Mouse (Mus musculus) thymus, adult 18-20 months (tissue): ENCODE data around the gene Mfsd12.

Experiments
- DNase-seq, 2 experiments: peaks; one replicate each; pipeline ENCODE4 v3.0.0; 2022; ENCODE audit warnings: mixed read lengths in 2 of 2

The Mfsd12 gene

DNA sequence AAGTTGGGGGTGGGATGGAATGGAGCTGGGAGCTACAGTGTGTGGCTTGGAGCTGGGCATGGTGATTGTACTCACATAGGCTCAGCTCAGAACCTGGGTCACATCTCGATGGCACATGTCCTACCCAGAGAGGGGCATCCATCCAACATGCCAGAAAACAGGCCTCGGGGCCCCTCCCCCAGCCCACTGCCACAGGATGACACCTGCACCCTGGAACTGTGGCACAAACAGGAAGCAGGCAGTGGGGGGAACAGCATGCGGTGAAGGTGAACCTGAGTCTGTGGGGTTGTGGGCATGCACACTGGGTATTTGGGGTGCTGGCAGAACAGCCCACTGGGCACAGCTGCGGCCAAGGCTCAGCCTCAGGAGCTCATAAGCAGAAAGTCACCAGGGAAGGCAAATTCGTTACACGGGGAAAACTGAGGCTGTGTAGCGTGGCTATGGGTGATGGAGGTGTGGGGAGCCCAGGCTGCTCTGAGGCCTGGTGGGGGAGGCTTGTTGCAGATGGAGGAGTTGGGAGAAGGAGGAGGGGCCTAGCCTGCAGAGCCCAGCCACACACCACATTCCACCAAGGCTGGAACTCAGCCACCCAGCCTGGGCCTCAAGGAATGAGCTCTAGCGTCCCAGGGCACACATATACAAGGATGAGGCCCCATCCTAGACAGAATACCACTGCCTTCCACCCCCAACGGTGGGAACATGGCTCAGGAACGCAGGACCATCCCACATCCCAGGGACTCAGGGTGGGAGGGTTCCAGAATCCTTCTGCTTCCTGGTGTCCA, 27.9 kb upstream of the Mfsd12 start:
- DNase-seq, result peak; percentile 88 to 93

DNA sequence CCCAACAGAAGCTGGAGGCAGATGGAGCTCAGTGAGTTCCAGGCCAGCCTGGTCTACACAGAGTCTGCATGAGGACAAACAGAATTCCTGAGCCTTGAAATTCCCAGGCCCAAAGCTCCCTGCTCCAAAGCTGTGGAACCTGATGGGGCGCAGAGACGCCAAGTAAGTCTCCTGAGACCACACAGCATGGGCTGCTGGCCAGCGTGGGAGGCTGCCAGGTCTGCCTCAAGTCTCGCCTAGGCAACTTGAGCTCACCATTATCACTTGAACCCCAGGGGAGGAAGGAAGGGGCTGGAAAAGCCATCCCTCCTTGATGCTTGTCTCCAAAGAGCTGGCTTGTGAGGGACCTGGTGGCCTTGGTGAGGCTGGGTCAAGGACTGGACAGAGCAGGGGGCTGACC, 27.3 kb upstream of the Mfsd12 start:
- no peak for DNase-seq

DNA sequence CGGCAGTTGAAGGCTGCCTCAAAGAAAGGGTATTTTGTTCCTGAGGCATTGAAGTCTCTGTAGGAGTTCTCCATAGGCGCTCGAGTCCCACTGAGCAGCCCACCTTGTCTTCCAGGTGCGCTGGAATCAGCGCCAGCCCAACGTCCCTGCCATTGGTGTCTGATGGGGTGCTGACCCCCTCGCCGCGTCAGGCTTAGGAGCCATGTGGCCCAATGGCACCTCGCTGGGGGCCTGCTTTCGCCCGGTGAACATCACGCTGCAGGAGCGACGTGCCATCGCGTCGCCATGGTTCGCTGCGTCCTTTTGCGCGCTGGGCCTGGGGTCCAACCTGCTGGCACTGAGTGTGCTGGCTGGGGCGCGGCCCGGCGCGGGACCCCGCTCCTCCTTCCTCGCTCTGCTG, 25.0 kb upstream of the Mfsd12 start:
- DNase-seq, result no peak

DNA sequence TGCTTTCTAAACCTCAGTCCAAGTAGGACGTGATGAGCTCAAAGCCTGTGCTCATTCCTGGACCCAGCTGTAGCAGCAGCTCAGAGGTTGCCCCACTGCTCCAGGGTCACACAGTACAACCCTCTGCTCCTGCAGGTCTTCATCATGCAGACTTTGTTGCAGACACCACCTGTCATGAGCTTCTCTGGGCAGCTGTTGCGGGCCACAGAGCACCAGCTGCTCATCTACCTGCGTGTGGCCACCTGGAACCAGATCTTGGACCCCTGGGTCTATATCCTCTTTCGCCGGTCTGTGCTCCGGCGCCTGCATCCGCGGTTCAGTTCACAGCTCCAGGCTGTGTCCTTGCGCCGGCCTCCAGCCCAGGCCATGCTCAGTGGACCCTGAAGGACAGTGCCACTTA, 23.0 kb upstream of the Mfsd12 start:
- DNase-seq, result no peak

DNA sequence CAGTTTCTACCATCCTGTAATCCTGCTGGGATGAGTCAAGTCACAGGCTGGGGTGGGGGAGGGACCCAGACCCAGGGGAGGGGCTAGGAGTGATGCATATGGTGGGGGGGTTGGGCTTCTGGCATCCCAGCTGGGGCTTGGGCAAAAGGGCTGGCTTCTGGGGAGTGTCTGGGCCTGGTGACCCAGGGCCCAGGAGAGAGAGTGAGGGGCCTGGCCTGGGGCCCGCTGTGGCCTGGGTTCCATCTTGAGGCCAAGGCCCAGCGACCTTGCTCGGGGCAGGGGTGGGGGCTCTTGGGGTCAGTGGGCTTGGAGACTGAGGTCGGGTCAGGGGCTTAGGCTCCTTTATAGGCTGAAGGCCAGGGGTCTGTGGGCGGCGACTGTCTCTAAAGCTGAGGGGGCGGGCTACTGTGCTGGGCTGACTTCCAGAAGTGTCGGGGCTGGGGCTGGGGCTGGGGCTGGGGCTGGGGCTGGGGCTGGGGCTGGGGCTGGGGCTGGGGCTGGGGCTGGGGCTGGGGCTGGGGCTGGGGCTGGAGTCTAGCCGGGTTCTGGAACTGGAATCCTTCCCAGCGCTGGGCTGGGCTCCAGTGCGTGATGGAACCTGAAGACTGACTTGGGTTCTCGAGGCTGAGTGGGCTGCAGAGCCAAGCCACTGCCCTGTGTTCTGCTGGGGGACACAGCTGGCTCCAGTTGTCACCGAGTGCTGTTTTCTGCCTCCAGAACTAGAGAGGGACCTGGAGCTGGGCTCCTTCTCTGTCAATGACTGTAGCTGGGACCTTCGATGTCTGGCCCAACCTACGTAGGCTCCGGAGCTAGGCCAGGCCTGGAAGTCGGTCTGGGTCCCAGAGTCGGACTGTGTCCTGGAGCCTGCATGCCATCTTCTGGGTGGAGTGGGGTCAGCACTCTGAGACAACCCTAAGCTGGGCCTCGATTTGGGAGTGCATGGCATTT, 21.6 kb upstream of the Mfsd12 start:
- no peak for DNase-seq

DNA sequence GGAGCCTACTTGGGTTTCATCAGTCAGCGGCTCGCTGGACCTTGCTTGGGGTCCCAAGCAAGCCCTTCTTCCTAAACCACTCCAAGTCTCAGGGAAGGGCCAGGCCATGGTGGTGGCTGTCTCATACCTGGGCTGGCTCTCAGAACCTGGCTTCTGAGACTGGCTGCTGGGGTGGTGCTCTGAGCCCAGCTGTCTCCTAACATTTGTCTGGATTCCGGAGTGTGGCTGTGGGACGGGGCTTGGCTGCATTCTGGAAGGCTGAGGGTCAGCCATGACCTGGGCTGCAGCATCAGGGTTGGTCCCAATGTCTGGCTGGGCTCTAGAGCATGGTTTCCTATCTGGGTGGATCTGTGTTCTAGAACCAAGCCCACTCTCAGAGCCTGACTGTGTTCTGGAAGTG, 20.7 kb upstream of the Mfsd12 start:
- no peak for DNase-seq

DNA sequence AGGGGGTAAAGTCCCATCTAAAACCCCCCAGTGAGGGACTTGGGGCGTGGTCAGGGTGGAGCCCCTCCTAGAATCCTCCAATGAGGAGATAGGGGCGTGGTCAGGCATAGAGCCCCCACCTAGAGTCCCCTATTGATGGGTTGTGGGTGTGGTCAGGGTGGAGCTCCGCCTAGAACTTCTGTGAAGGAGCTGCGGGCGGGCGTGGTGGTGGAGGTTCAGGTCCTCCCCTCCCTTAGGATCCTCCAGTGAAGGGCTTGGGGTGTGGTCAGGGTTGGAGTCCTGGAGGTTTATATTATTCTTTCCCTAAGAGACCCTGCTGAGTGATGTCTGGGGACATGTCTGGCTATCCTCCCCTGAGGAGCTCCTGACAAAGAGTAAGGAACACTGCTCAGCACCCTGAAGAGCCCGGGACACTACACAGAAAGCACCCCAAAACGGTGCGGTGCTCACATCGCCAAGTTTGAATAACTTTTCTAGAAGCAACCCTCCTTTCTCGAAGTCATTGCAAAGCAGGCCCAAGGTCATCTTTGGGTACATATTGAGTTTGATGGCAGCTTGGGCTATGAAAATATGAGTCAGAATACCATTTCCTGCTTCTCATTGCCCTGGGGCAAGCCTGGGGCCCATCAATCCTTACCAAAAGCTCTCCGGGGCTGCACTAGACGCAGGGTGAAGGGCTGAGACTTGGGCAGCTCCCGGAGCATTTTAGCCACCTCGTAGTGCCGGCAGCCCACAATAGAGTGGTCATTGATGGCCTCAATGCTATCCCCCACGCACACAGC, 16.5 kb upstream of the Mfsd12 start:
- DNase-seq, result no peak

DNA sequence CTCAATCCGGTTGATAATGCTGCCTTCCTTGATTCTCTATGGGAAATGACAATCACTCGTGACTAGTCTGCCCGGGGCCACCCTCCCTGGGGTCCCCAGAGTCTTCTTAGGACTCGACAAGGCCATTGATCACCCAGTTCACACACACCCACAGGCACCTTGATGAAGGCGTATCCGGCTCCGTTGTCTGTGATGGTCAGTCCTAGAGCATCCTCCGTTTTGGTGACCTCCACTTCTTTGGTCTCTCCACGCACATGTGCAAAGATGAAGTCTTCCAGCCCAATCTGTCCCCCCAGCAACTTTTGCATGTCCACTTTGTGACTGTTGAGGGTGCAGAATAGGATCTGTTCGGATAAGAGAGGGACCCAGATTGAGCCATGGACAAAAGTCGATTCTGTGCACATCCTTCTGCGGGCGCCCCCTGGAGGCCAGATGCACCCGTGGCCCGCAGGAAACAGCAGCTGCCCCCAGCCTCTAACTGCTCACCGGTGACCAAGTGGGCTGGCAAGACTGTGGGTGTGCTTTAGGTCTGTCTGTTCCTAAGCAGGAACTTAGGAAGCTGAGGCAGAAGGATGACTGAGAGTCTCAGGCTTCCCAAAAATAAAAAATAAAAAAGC, 15.8 kb upstream of the Mfsd12 start:
- peak in 1 of 2 experiments; percentile 61 for DNase-seq

DNA sequence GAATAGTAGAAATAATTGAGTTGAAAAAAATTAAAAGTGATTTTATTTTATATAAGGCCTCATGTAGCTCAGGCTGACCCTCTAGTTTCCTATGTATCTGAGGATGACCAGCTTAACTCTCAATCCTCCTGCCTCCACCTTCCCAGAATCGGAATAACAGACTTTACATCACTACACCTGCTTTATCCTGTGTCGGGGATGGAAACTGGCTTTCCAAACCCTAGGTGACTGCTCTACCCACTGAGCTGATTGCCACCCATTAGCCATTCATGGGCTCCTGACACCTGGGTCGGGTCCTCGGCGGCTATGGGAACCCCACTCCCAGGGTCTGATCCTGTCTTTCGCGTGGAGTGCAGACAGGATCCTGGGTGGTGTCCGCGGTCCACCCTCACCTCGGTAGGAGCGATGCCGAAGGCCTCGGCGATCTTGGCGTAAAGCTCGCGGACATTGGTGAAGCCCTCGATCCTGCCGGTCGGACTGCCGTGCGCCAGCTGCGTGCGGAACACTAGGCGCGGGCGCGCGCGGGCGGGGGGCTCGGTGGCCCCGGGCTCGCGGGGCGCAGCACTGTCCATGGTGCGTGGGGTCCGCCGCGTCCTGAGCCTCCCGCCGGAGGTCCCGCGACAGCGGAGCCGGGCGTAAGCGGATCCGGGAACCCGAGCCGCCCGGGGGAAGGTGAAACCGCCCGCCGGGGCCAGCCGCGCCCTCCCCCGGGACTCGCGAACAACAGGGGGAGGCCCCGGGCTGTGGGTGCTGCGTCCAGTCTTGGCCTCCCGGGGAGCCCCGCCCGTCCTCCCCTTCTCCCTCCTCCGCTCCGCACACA, 14.4 kb upstream of the Mfsd12 start, which contains the start of gene Gipc3:
Gene Gipc3 (minus strand): TSS at position 581 of the 820 bp plus-strand sequence.
- DNase-seq, result no peak

DNA sequence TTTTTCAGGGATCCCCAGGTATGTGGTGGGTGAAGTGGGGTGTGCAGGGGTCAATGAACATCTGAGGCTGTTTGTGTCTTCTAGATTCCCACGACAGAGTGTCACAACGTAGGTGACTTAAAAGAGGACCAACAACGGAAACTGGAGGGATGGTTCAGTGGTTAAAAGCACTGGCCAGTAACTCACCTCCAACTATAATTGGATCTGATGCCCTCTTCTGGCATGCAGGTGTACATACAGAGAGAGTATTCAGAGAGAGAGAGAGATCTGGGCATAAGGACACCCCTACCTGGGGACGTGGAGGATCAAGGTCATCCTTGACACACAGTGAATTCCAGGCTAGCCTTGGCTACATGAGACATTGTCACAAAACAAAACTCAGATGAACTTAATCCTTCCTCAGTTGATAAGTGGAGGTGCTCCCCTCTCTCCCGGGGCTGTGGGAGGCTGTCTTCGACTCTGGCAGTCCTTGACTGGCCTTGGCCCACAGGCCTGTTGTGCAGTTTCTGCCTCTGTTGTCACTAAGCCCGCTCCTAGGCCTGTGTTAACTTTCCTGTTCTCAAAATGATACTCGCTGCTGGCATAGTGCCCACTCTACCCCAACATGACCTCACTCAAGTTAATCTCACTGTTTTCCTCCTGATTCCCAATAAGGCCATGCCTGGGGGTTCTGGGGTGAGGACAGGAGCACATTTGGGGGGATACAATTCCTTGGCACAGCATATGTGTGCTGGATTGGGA, 12.7 kb upstream of the Mfsd12 start:
- DNase-seq, result no peak

DNA sequence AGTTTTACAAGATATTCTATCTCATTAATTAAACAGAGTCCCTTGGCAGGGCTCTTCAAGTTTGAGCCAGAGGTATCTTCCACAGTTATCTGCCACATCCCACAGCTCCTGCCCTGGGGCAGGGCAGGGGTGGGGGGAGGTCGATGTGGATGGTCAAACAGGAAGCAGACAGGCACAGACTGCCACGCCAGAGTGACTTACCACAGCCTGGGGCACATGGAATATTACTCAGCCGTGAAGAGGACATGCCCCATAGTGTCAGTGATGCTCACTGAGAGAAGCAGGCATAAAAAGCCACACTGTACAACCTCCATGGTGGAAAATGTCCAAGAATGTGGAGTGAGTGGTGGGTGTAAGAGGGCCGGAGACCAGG, 12.1 kb upstream of the Mfsd12 start:
- DNase-seq, result no peak

DNA sequence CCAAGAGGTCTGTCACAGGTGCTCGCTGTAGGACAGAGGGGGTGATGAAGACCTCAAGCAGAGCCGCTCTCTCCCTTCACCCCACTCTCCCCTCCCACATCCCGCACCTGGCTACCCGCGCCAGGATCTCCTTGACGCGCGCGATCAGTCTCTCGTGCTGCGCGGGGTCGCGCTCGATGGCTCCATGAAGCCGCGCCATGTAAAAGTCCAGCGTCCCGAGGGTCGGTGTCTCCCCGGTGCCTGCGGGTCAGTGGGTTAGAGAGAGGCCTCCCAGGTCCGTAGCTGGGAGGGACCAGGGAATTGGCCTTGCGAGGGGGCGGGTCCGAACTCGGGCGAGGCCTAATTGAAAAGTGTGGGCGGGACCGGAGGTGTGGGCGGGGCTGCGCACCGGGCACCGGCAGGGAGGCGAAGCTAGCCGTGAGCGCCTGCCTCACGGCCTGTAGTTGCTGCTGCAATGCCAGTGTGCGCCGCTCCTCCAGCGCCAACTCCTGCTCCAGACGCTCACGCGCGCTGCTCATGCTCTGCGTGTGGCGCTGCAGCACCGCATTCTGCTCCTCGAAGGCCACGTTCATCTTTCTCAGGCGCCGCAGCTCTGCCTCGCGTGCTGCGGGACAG, 10.7 kb upstream of the Mfsd12 start:
- no peak for DNase-seq

DNA sequence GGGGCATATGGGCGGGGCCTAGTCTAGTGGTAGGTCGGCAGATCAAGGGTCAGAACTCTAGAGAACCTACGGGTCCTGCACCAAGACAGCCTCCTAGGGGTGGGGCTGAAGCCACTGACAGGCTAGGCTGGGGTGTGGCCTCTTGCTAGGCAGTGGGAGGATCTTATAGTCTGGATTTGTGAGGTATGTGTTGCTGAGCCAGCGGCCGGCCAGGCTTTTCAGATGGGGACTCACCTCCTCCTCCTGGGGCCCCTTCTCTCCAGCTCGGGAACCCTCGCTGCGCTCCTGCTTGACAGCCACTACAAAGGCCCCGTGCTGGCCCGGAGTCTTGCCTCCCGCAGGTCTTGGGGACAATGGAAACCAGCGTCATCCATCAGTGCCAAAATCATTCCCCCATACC, 8.1 kb upstream of the Mfsd12 start:
- no peak for DNase-seq

DNA sequence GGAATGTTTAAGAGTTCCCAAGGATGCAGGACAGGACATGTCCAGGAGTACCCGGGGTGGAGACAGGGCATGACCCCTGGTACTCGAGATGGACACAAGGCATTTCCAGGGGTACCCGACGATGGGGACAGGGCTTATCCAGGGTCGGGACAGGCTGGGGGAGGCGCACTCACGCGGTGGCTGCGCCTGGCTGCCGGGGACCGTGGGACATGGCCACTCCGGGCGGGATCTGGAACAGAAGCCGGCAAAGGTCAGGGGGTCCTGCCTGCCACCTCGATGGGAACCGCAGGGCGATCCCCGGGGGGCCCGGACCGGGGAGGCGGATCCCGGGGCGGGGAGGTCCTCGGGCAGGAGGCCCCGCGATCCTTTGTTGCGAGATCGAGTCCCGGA, 7.3 kb upstream of the Mfsd12 start:
- no peak for DNase-seq

DNA sequence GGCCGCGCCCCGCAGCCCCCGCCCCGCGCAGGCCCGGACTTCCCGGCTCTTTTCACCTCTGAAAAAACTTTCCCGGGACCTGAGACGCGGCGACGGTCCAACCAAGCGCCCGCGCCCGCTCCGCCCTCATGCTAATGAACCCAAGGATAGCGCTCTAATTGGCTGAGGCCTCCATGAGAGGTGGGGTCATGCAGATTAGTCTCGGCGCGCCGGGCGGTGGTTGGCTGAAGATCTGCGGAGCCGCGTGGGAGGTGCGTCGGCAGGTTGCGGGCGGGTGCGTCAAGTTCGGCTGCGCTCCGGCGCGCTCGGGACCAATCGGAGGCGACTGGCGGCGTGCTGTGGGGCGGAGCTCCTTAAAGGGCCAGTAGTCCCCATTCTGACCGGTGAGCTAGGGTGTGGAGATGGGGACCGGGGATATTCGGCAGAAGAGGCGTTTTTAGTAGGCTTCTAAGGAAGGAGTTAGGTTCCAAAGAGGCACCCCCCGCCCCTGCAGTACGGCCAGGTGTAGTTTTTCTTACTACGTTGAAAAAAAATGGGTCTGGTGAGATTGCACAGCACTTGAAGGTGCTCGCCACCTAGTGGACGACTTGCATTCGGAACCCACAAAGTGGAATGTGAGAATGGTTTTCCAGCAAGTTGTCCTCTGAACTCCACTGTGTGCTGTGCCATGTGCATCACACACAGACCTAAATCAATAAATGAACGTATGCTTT, 6.8 kb upstream of the Mfsd12 start, which contains the start of gene Hmg20b:
Gene Hmg20b (minus strand): TSS at position 130 of the 713 bp plus-strand sequence.
- peak; percentile 99 to 100 for DNase-seq

DNA sequence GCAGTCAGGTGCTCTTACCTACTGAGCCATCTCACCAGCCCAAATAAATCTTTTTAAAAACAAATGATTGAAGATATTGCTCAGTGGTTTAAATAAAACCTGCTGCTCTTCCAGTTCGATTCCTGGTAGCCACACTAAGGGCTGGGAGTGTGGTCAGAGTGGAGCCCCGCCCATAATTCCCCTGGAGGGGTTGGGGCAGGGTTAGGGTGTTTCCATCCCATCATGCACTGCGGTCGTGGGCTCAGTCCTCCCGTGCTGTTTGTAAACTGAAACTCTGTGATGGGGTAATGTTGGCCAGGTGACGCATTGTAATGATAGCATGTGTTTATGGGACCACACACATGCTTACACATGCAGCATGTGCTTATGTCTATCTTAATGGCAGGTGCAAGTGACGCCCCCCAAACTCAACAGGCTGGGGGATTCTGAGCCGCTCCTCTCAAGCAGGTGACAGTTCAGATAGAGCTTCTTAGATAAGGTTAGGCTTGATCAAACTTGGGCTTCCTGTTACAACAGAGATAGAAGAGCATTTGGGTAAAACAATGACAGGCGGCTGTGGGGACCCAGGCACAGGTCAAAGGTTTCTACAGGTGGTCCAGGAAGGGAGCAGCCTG, 5.5 kb upstream of the Mfsd12 start:
- DNase-seq, result peak in 1 of 2 experiments; percentile 68

DNA sequence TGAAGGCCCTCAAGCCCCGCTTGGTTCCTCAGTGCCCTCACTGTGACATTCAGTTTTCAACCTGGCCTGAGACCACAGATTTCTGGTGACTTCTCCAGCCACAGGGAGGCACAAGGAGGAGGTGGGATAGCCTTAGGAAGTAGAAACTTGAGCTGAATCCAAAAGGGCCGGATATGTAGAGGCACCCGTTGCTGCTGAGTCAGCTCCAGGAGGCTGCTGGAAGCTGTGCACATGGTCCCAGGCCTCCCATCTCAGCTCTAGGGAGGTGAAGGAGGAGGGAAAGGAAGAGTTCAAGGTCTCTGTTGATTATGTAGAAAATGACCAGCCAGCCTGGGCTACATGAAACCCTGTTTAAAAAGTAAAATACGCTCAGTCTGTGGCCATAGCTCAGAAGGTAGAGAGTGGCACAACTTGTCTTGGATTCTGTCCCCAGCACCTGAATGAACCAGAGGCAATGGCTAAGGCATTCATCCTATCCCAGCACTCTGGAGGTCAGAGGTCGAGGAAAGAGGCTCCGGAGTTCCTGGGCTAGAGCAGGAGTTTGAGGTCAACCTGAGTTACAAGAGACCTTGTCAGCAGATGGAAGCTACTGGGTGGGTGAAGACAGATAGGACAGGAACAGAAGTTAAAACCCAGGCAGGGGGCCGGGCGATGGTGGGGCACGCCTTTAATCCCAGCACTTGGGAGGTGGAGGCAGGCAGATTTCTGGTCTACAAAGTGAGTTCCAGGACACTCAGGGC, 2.4 kb upstream of the Mfsd12 start:
- no peak for DNase-seq

DNA sequence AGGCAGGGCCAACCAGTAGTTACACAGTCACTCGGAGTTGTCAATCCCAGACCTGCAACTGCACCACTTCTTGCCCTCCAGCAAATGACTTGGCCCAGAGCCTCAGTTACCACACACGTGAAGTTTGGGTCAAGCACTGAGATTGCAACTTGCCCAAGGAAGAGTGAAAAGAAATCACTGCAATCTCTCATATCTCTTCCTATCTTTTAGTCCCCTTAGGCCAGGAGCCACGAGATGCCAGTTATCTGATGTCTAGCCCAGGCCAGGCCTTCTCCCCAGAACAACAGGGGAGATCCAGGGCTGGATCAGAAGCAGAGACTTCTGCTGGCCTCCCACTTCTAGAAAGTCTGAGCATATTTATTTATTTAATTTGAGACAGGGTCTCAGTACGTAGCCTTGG, 1.8 kb upstream of the Mfsd12 start:
- no peak for DNase-seq
